In genomic region chr15:74209476-74209875, GRCm38 (mm10) we compare ENCODE assay signal across 25 mouse cellular contexts.
DNase-seq lines count a peak whose midpoint lies in the region; ATAC-seq and TF ChIP-seq lines count a peak whose summit lies in the region.
"Had no signal": no experiment of that assay in that cellular context is flagged by ENCODE, and none has a peak within 500 bp of the region (broad histone marks: within the 10 kb centered on the region; RNA-seq: fewer than 3 reads in every experiment).

No protein-coding gene starts in this region.

- peak overlapping the region; percentile 64 for H3K27ac ChIP-seq in gastrocnemius, adult 2 months
- peak overlapping the region; percentile 42; the same call in 1 of the 2 replicates for H3K27ac ChIP-seq in midbrain, embryonic 10.5 days (replicated peaks)
- H3K27ac ChIP-seq in midbrain, postnatal 0 days (ENCODE audit: low read depth, low read length): no peak overlapping the region
- H3K27ac ChIP-seq: forebrain, embryonic 13.5 days; limb, embryonic 13.5 days; midbrain, embryonic 13.5 days had no signal

- H3K4me1 ChIP-seq in midbrain, embryonic 10.5 days: peaks cover 38% of the 10 kb centered on the region
- peaks cover 6% of the 10 kb centered on the region; the same call in 1 of the 2 replicates for H3K4me1 ChIP-seq in midbrain, postnatal 0 days (ENCODE audit: insufficient read depth, low read length)
- H3K4me1 ChIP-seq: limb, embryonic 13.5 days had no signal

- no peaks in the 10 kb centered on the region for H3K9me3 ChIP-seq in midbrain, embryonic 10.5 days (replicated peaks)
- no peaks in the 10 kb centered on the region for H3K9me3 ChIP-seq in midbrain, postnatal 0 days (ENCODE audit: low read length)
- H3K9me3 ChIP-seq: forebrain, embryonic 13.5 days; limb, embryonic 13.5 days; megakaryocyte, embryonic 14.5 days; midbrain, embryonic 13.5 days had no signal

- intact Hi-C loops in gastrocnemius, adult 2 months (cut with DNase I): no loop called here
- intact Hi-C loops in gastrocnemius, postnatal 36 days (cut with DNase I): no loop called here

- 92% methylated on average over 7 of the region's 7 CpGs for WGBS in midbrain, embryonic 10.5 days
- WGBS in midbrain, postnatal 0 days: 93% methylated on average over 7 of the region's 7 CpGs

- DNase-seq in gastrocnemius, adult 2 months: no peak
- DNase-seq in gastrocnemius, postnatal 36 days: no peak
- DNase-seq in midbrain, embryonic 10.5 days (ENCODE audit: low spot score): no peak
- DNase-seq in midbrain, postnatal 0 days (ENCODE audit: low spot score): no peak
- peak; percentile 93 for DNase-seq in cerebellum, adult 9-10 months
- DNase-seq in cerebellum, postnatal 36 days: peak; percentile 83 to 88
- no peak for DNase-seq in kidney, postnatal 25 days
- DNase-seq in adrenal gland, postnatal 25 days: no peak
- DNase-seq: adrenal gland, adult 8-10 months; gastrocnemius, postnatal 25 days; heart, postnatal 14 days; kidney, adult 9 months; kidney, postnatal 10 days; layer of hippocampus, adult 9-11 months; lung, postnatal 36 days; retina, postnatal 1 day; right cerebral cortex, postnatal 14 days; thymus, postnatal 14 days had no signal

- no peak overlapping the region for H3K9ac ChIP-seq in midbrain, postnatal 0 days (replicated peaks; ENCODE audit: low read length, poor library complexity, severe bottlenecking)
- H3K9ac ChIP-seq: forebrain, embryonic 13.5 days; limb, embryonic 13.5 days; midbrain, embryonic 13.5 days had no signal

- no peaks in the 10 kb centered on the region for H3K36me3 ChIP-seq in midbrain, embryonic 10.5 days
- no peaks in the 10 kb centered on the region for H3K36me3 ChIP-seq in midbrain, postnatal 0 days (ENCODE audit: insufficient read depth, low read length)
- H3K36me3 ChIP-seq: G1E; limb, embryonic 13.5 days; midbrain, embryonic 13.5 days had no signal

- ATAC-seq in midbrain, postnatal 0 days (ENCODE audit: low FRiP score): no peak
- ATAC-seq: forebrain, embryonic 13.5 days; intestine, embryonic 16.5 days; midbrain, embryonic 13.5 days had no signal

- H3K4me2 ChIP-seq in midbrain, postnatal 0 days (ENCODE audit: low read depth, low read length, poor library complexity, severe bottlenecking): no peak overlapping the region
- H3K4me2 ChIP-seq: forebrain, embryonic 13.5 days; limb, embryonic 13.5 days; liver, embryonic 11.5 days; midbrain, embryonic 13.5 days had no signal

- peaks cover under 1% of the 10 kb centered on the region; the same call in 1 of the 2 replicates for H3K27me3 ChIP-seq in midbrain, embryonic 10.5 days (ENCODE audit: low read depth, poor library complexity, severe bottlenecking)
- H3K27me3 ChIP-seq in midbrain, postnatal 0 days (ENCODE audit: insufficient read depth, low read length): no peaks in the 10 kb centered on the region

- no peak overlapping the region for H3K4me3 ChIP-seq in gastrocnemius, adult 2 months
- H3K4me3 ChIP-seq in midbrain, embryonic 10.5 days: no peak overlapping the region
- no peak overlapping the region for H3K4me3 ChIP-seq in midbrain, postnatal 0 days (ENCODE audit: low read depth, low read length)
- H3K4me3 ChIP-seq: forebrain, embryonic 13.5 days; limb, embryonic 13.5 days; megakaryocyte, embryonic 14.5 days; midbrain, embryonic 13.5 days had no signal

- TF ChIP-seq CTCF in gastrocnemius, adult 2 months (IDR thresholded peaks at IDR 0.05): no peak
- TF ChIP-seq CTCF in midbrain, postnatal 0 days (IDR thresholded peaks at IDR 0.05): no peak

Comparison
In these comparisons a context has a peak if more than half of its experiments do, and no peak if none do; other contexts are left out.
1. DNase-seq: peak in cerebellum, adult 9-10 months (single experiment) and cerebellum, postnatal 36 days (2 of 2); none in gastrocnemius, adult 2 months (single experiment), gastrocnemius, postnatal 36 days (0 of 2), midbrain, embryonic 10.5 days (single experiment), midbrain, postnatal 0 days (single experiment), kidney, postnatal 25 days (0 of 2) and adrenal gland, postnatal 25 days (single experiment).